Mouse (Mus musculus) erythroblast, embryonic 14.5 days (primary cell): ENCODE data around the gene Pax5. TPM values are rescaled to one million over a fixed set of nuclear protein-coding genes. Genes with fewer than 3 reads are reported as not detected.

ENCODE experiments used
- H3K27me3 ChIP-seq: 2 replicates; pipeline ENCODE4 v1.6.1; 2012; ENCODE audit warnings: inconsistent platforms; ENCODE audit not compliant: control insufficient read depth
- H3K36me3 ChIP-seq: 2 replicates; pipeline ENCODE4 v1.6.1; 2012; ENCODE audit warnings: mild to moderate bottlenecking, inconsistent platforms; ENCODE audit not compliant: control insufficient read depth
- H3K4me1 ChIP-seq: 2 replicates; pipeline ENCODE4 v1.6.1; 2012; ENCODE audit warnings: inconsistent platforms; ENCODE audit not compliant: control insufficient read depth
- H3K4me3 ChIP-seq: replicated peaks from 2 replicates; pipeline ENCODE3; 2012; ENCODE audit warnings: moderate library complexity, mild to moderate bottlenecking, inconsistent platforms
- H3K9me3 ChIP-seq: 2 replicates; pipeline ENCODE4 v1.6.1; 2012; ENCODE audit warnings: low read length, inconsistent platforms, mixed read lengths; ENCODE audit not compliant: control insufficient read depth
- GATA1 ChIP-seq: IDR thresholded peaks from 2 replicates; pipeline ENCODE4 v1.6.1; 2012; ENCODE audit warnings: low read length, inconsistent platforms, mixed read lengths
- TAL1 ChIP-seq: IDR thresholded peaks from 3 replicates; pipeline ENCODE4 v1.6.1; 2012; ENCODE audit warnings: low read length, inconsistent platforms, mixed read lengths
- polyA plus RNA-seq: library from polyadenylated mRNA; stranded (reverse); fragments of >175 nt; gene quantifications from 2 replicates; pipeline ENCODE4 v1.2.3, GENCODE M21; 2012

Pax5 gene
- polyA plus RNA-seq, 1 experiment: 0.12 TPM

- H3K9me3 ChIP-seq: peaks cover 2% of the 10 kb centered on the region; the same call in 1 of the 2 replicates
- no peaks in the 10 kb centered on the region for H3K4me1 ChIP-seq
- TF ChIP-seq TAL1: no peak
- no peak for TF ChIP-seq GATA1
- H3K36me3 ChIP-seq: no peaks in the 10 kb centered on the region
- no peaks in the 10 kb centered on the region for H3K27me3 ChIP-seq
- no peak overlapping the region for H3K4me3 ChIP-seq
Measured at GRCm38 (mm10) chr4:44623435-44623727, 86.9 kb downstream of the Pax5 start.

GRCm38 (mm10) chr4:44622682-44623434, 87.4 kb downstream of the Pax5 start:
- Histone ChIP-seq H3K36me3 (no peaks in the 10 kb centered on the region), H3K9me3 (peaks cover 2% of the 10 kb centered on the region; the same call in 1 of the 2 replicates), H3K27me3 (no peaks in the 10 kb centered on the region), H3K4me3 (no peak overlapping the region), H3K4me1 (no peaks in the 10 kb centered on the region)
- TF ChIP-seq TAL1: no peak
- TF ChIP-seq GATA1: no peak

GRCm38 (mm10) chr4:44620241-44620640, 90.0 kb downstream of the Pax5 start:
- H3K9me3 ChIP-seq: peaks cover 2% of the 10 kb centered on the region; the same call in 1 of the 2 replicates
- no peaks in the 10 kb centered on the region for H3K36me3 ChIP-seq
- H3K4me3 ChIP-seq: no peak overlapping the region
- no peak for TF ChIP-seq GATA1
- TF ChIP-seq TAL1: no peak
- no peaks in the 10 kb centered on the region for H3K4me1 ChIP-seq
- H3K27me3 ChIP-seq: no peaks in the 10 kb centered on the region

- Histone ChIP-seq H3K9me3 (no peaks in the 10 kb centered on the region), H3K27me3 (no peaks in the 10 kb centered on the region), H3K4me3 (no peak overlapping the region), H3K36me3 (no peaks in the 10 kb centered on the region), H3K4me1 (no peaks in the 10 kb centered on the region)
- TF ChIP-seq TAL1 (no peak), GATA1 (no peak)
Measured at GRCm38 (mm10) chr4:44614066-44614667, 96.1 kb downstream of the Pax5 start.

DNA sequence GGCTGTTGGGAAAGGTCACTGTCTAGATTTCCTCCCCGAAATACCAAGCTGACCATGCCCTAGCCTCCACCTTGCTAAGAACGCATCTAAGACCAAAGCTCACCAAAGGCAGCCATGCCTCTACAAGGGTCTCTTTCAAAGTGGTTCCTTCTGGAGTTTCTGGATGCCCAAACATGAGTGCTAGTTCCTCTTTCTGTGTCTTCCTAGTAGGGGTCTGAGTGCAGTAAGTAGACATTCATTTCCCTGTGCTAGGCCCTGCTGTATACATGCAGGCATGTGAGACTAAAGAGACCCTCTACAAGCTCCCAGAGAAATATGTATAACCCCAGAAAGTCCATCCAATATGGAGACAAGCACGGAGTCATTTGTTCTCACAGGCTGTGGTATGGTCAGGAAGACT, 97.9 kb downstream of the Pax5 start:
- TF ChIP-seq TAL1 (no peak), GATA1 (no peak)
- H3K4me1 ChIP-seq: no peaks in the 10 kb centered on the region
- H3K36me3 ChIP-seq: no peaks in the 10 kb centered on the region
- H3K27me3 ChIP-seq: no peaks in the 10 kb centered on the region
- H3K9me3 ChIP-seq: no peaks in the 10 kb centered on the region
- no peak overlapping the region for H3K4me3 ChIP-seq

- H3K4me3 ChIP-seq: no peak overlapping the region
- H3K4me1 ChIP-seq: no peaks in the 10 kb centered on the region
- TF ChIP-seq GATA1: no peak
- TF ChIP-seq TAL1: no peak
- no peaks in the 10 kb centered on the region for H3K9me3 ChIP-seq
- no peaks in the 10 kb centered on the region for H3K36me3 ChIP-seq
- no peaks in the 10 kb centered on the region for H3K27me3 ChIP-seq
Measured at GRCm38 (mm10) chr4:44605453-44605852, 104.8 kb downstream of the Pax5 start.

DNA sequence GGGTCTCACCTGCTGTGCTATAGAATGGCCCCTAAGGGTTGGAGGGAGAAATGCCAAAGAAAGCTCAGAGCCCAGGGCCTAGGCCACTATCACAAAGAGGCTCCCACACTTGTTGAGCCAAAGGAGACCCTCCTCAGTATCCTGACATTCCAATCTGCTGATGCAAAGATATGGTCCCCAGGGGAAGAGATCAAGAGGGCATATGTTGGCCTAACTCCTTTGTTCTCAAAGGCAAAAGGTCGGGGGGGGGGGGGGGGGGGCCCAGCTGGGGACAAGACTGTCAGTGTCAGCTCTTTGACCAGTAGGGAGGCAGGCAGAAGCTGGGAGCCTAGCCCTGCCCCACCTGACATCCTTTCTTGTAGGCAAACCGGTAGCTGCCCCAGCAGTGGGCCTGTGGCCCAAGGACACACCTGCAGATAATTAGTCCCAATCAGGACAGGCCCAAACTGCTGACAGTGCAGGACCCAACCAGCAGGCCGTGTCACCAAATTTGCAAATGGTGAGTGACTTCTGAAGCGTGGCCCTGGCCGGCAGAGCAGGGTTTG, 108.0 kb downstream of the Pax5 start:
- no peaks in the 10 kb centered on the region for H3K36me3 ChIP-seq
- no peaks in the 10 kb centered on the region for H3K27me3 ChIP-seq
- H3K4me3 ChIP-seq: no peak overlapping the region
- H3K9me3 ChIP-seq: no peaks in the 10 kb centered on the region
- no peaks in the 10 kb centered on the region for H3K4me1 ChIP-seq
- TF ChIP-seq TAL1: no peak
- no peak for TF ChIP-seq GATA1

- no peak for TF ChIP-seq GATA1
- no peak for TF ChIP-seq TAL1
- H3K9me3 ChIP-seq: no peaks in the 10 kb centered on the region
- no peaks in the 10 kb centered on the region for H3K4me1 ChIP-seq
- H3K27me3 ChIP-seq: no peaks in the 10 kb centered on the region
- H3K4me3 ChIP-seq: no peak overlapping the region
- no peaks in the 10 kb centered on the region for H3K36me3 ChIP-seq
Measured at GRCm38 (mm10) chr4:44601370-44601769, 108.9 kb downstream of the Pax5 start.

DNA sequence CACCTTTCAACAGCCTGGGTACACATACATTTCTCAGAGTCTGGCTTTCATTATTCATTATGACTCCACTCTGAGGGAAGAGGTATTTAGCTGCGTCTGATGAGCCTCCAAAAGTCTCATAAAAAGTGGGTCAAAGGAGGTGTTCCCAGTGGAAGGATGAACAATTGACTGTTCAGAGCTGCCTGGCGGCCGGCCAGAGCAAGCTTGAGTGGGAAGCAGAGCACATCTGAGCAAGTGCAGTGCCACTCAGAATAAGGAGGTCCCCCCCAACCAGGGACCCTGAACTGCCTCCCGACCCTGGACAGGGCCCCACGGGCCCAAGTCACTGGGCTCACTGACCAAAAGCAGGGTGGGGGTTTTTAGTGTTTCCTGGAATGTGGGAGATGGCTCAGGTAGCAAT, 109.4 kb downstream of the Pax5 start:
- Histone ChIP-seq H3K4me1 (no peaks in the 10 kb centered on the region), H3K4me3 (no peak overlapping the region), H3K36me3 (no peaks in the 10 kb centered on the region), H3K9me3 (no peaks in the 10 kb centered on the region), H3K27me3 (no peaks in the 10 kb centered on the region)
- no peak for TF ChIP-seq GATA1
- TF ChIP-seq TAL1: no peak
